Mouse (Mus musculus) spleen, adult 2 months (tissue): Measurements from ENCODE around the gene Zbp1.

ENCODE experiments used
- CTCF ChIP-seq: fragments of 200-500 bp; IDR thresholded peaks from 2 replicates; pipeline ENCODE4 v1.5.1; 2011; ENCODE audit warnings: mild to moderate bottlenecking, inconsistent platforms; ENCODE audit not compliant: insufficient read depth, insufficient read length, insufficient replicate concordance; ENCODE audit errors: extremely low read depth
- POLR2A ChIP-seq: fragments of 200-500 bp; IDR thresholded peaks from 2 replicates; pipeline ENCODE4 v1.6.1; 2011; ENCODE audit warnings: low read depth, low read length, inconsistent platforms

GRCm38 (mm10) chr2:173163380-173163779, 55.3 kb downstream of the Zbp1 start:
- TF ChIP-seq CTCF (no peak), POLR2A (no peak)
